Mouse (Mus musculus) spleen, embryonic (tissue): ENCODE data around the gene Gm20388.

Experiments used
- CTCF ChIA-PET: fragments of 350-600 bp; sonication (Branson Sonifier 250); formaldehyde crosslinking; loops from one replicate; lab custom pipeline; 2022; lab: Charles Lee

The Gm20388 gene

GRCm38 (mm10) chr8:122611295-122612133 is 2700.9 kb downstream of the Gm20388 start, which contains the start of the genes Galns and Trappc2l:
Gene Galns, minus strand, starts transcription at chr8:122611463.
Gene Trappc2l, plus strand, starts transcription at chr8:122611640.
- CTCF ChIA-PET = no interaction called here

- CTCF ChIA-PET = interaction anchor here (0.7 kb wide), 1 partner anchor 11 kb away, joined by 3 read pairs; no protein-coding TSS in a partner anchor
These were observed 2705.7 kb downstream of the Gm20388 start for GRCm38 (mm10) chr8:122616181-122616905.

- CTCF ChIA-PET = interaction anchor here (0.6 to 1.0 kb wide), 3 partner anchors 41 to 201 kb away, joined by 3 to 9 read pairs (median 3); no protein-coding TSS in a partner anchor
These were observed 2707.4 kb downstream of the Gm20388 start for GRCm38 (mm10) chr8:122617947-122618546.

- CTCF ChIA-PET = interaction anchor here (0.6 to 1.0 kb wide), 3 partner anchors 41 to 200 kb away, joined by 3 to 9 read pairs (median 3); no protein-coding TSS in a partner anchor
These were observed 2708.2 kb downstream of the Gm20388 start for GRCm38 (mm10) chr8:122618660-122619378.

GRCm38 (mm10) chr8:122620446-122620845 is 2709.8 kb downstream of the Gm20388 start:
- CTCF ChIA-PET = no interaction called here

GRCm38 (mm10) chr8:122622727-122623126 is 2712.1 kb downstream of the Gm20388 start, which contains the start of gene Pabpn1l:
Gene Pabpn1l, minus strand, starts transcription at chr8:122622739.
- CTCF ChIA-PET = interaction anchor here (0.6 kb wide), 2 partner anchors 19 to 790 kb away, joined by 3 to 4 read pairs; no protein-coding TSS in a partner anchor

- CTCF ChIA-PET = no interaction called here
These were observed 2713.4 kb downstream of the Gm20388 start for GRCm38 (mm10) chr8:122623844-122624642.

GRCm38 (mm10) chr8:122624653-122625052 is 2714.0 kb downstream of the Gm20388 start:
- CTCF ChIA-PET = no interaction called here

- CTCF ChIA-PET = no interaction called here
These were observed 2715.2 kb downstream of the Gm20388 start for GRCm38 (mm10) chr8:122625811-122626210.

GRCm38 (mm10) chr8:122626896-122627295 is 2716.3 kb downstream of the Gm20388 start:
- CTCF ChIA-PET = interaction anchor here (0.6 kb wide), 1 partner anchor 11 kb away, joined by 3 read pairs; no protein-coding TSS in a partner anchor

- CTCF ChIA-PET = no interaction called here
These were observed 2718.7 kb downstream of the Gm20388 start for GRCm38 (mm10) chr8:122629388-122629787.

- CTCF ChIA-PET = no interaction called here
These were observed 2720.1 kb downstream of the Gm20388 start for GRCm38 (mm10) chr8:122630696-122631095.

- CTCF ChIA-PET = interaction anchor here (0.6 kb wide), 1 partner anchor 45 kb away, joined by 6 read pairs; no protein-coding TSS in a partner anchor
These were observed 2721.5 kb downstream of the Gm20388 start for GRCm38 (mm10) chr8:122632134-122632533.

GRCm38 (mm10) chr8:122633205-122633604 is 2722.6 kb downstream of the Gm20388 start:
- CTCF ChIA-PET = interaction anchor here (0.5 kb wide), 1 partner anchor 763 kb away, joined by 3 read pairs; no protein-coding TSS in a partner anchor

GRCm38 (mm10) chr8:122635878-122636802 is 2725.5 kb downstream of the Gm20388 start:
- CTCF ChIA-PET = interaction anchor here (0.6 kb wide), 1 partner anchor 121 kb away, joined by 8 read pairs; no protein-coding TSS in a partner anchor

GRCm38 (mm10) chr8:122636803-122637175 is 2726.1 kb downstream of the Gm20388 start:
- CTCF ChIA-PET = interaction anchor here (0.6 kb wide), 1 partner anchor 122 kb away, joined by 8 read pairs; no protein-coding TSS in a partner anchor

GRCm38 (mm10) chr8:122637230-122637629 is 2726.6 kb downstream of the Gm20388 start:
- CTCF ChIA-PET = no interaction called here

- CTCF ChIA-PET = no interaction called here
These were observed 2728.0 kb downstream of the Gm20388 start for GRCm38 (mm10) chr8:122638601-122639000.
